Mouse (Mus musculus) lung, postnatal 14 days (tissue): ENCODE measurements around the gene Dab2ip.

ENCODE experiments used
- DNase-seq: peaks from one replicate; pipeline ENCODE4 v3.0.0; 2021

Dab2ip gene

DNA sequence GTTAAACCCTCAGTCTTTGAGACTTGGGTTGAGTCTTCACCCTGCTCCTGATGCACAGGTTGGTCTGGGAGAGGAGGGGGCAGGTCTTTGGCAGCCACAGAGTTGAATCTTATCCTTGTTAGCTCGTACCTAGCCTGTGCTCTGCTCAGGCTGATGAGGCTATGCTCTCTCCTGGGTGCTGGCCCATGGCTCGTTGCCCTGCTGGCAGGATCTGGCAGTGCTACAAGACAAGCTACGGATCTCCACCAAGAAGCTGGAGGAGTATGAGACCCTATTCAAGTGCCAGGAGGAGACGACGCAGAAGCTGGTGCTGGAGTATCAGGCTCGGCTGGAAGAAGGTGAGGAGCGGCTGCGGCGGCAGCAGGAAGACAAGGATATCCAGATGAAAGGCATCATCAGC lies 164.8 kb downstream of the Dab2ip start:
- no peak for DNase-seq

DNA sequence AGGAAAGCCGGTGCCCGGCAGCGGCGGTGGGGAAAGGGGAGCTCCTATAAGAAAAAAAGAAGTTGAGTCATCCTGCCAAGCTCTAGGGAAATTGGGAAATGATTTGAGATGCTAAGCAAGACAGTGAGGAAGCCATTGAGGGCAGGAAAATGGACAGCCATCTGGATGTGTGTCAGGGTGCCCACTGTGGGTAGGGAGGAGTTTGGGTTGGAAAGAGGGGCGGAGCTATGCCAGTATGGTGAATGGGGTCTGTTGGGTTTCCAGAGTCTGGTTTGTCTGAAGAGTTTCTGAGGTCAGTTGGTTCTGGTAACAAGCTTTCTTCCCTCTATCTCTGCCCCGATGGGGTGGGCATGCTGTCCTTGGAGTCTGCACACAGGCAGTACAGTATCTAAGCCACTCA lies 165.2 kb downstream of the Dab2ip start:
- no peak for DNase-seq

DNA sequence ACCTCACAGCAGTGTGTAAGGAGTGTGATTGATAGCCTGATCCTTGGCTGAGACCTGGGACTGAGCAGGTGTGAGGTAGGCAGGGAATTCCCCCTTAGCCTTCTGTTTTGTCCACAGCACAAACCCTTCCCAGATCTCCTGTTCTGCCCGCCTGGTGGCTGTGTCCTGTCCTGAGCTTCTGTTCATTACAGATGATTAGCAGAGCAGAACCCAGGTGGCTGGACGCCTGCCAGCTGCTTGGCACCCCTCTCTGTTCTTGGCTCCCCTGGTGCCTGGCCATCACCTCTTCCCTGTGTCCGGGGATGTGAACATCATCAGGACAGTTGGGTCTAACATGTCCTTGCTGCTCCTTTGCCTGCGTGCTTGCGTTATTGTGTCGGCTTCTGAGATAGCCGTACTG lies 165.6 kb downstream of the Dab2ip start:
- no peak for DNase-seq

DNA sequence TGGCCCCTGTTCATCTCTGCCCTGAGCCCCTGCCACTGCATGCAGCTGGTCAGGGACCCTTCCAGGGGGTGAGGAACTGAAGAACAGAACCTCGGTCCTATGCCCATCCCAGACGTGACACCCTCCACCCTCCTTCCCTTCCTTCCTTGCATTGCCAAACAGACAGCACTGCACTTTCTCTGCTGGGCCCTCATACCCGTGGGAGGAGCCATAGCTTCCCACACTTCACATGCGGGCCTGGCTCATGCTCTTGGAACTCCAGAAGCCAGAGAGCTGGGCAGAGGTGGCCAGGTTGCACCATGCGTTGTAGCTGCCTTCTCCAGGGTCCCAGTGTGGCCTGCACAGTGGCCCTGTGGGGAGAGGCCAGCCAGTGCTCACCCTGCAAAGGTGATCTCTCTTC lies 170.6 kb downstream of the Dab2ip start:
- no peak for DNase-seq

DNA sequence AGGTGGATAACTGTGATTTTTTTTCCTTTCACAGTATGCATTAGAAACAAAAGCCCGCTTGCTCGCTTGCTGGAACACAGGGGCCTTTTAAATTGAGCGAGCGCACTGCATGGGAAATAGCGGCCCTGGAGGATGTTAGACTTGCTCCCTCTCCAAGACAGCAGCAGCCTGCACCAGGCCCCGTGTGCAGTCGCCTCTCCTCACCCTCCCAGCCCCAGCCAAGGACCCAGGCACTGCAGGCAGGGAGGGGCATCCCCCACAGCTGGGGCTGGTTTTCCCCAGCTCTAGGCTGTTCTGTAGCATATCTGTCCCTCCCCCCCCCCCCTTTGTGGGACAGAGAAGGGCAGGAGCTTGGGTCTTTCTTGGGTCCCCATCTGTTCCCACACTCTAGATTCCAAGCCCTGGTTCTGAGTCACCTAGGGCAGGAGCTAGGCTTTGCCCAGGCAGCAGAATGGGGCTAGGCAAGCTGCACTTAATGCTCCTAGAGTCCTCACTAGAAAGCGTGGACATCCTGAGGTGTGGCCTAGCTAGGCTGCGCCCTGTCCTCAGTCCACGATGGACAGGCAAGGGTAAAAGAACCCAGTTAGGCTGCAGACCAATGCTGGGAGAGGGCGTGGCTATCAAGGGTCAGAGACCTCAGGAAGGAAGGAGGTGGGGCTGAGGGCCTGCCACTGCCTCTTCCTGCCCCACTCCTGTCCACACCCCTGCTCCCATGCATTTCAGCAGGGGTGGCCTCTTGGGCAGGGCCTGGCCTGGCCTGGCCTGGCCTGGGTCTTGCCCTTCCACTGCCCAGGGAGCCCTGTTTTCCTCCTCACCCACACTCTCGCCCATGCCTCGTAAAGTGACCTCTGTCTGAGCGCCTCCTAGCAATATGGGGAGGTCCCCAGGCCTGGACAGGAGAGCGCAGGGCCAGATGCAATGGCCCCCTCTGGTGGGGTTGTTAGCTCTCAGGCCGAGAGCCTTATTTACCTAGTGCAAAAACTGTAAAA lies 171.3 kb downstream of the Dab2ip start:
- peak; percentile 75 for DNase-seq

DNA sequence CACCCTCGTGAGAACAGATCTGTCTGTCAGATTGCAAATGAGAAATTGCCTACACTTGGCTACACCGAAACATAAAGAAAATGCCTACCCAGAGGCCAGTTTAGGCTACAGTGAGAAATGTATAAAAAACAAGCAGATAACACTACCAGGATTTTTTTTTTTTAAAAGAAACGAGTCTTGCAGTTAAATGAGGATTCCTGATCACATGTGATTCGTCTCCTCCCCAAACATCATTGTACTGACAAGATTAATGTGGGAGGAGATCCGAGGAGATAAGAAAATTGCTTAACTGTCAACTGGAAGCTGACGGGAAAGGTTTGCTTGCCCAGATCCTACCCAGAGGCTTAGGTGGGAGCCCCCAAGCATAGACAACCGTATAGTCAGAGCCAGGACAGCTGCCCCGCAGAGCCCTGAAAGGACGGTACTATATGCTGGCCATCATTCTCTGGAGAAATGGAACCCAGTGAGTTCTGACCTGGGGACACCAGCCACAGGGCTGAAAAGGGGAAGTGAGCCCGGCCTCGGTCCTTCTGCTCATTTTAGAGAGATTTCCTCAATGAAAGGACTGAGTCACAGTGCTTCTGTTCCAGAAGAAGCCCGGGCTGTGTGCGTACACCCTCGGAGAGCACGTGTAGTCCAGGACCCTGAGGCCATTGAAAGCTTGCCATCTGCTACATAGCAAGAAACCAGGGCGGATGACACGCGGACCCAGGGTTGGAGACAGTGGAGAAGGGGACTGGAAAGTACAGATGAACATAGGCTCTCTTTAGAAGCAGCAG lies 173.8 kb downstream of the Dab2ip start:
- DNase-seq, result no peak

DNA sequence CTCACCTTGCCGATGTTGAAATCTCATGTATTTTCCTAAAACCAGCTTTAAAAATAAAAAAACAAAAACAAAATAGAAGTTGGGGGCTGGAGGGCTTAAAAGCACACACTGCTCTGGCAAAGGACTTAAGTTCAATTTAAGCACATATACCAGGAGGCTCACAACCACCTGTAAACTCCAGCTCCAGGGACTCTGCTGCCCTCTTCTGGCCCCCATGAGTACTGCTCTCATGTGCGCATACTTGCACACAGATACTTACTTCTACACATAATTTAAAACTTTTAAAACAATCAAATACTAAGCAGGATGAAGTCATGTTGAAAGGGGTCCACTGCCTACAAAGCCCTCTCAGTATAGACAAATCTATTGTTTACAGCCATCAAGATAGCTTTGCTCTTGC lies 176.9 kb downstream of the Dab2ip start:
- DNase-seq, result no peak

DNA sequence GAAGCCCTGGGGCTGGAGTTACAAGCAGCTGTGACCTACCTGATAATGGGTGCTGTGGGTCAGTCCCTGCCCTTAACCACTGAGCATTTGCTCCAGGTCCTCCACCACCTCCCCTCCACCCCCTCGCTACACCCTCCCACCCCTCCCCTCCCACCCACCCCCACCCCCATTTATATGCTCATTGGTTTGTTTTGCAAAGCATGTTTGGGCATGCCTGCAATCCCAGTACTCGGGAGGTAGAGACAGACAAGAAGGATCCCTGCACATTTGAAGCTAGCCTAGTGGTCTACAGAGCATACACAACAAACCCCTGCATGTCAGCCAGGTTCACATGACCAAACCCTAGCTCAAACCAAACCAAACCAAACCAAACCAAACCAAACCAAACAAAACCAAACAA lies 178.0 kb downstream of the Dab2ip start:
- no peak for DNase-seq

DNA sequence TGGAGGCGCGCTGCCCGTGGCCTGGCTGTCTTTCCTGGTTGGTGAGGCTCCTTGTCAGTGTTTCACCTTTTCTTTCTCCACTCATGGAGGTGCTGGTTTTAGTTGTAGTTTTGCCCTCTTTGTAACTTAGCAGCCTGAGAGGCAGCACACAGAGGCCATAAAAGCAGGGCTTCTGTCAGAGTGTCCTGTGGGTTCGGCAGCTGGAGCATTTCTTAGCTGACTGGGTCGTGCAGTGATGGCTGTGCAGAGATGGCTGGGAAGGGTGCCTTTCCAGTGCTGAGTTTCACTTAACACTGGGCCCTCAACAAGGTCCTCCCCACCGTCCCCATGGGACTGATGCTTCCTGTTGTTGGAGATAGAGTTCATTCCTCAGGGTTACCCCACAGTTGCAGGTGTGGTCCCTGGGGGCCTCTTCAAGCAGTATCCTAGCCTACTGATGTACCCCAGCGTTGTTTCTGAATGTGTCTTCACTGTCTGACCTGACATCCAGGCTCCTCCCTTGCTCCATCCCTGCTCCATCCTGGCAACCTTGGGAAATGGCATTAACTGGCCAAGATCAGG lies 179.5 kb downstream of the Dab2ip start:
- DNase-seq, result no peak

DNA sequence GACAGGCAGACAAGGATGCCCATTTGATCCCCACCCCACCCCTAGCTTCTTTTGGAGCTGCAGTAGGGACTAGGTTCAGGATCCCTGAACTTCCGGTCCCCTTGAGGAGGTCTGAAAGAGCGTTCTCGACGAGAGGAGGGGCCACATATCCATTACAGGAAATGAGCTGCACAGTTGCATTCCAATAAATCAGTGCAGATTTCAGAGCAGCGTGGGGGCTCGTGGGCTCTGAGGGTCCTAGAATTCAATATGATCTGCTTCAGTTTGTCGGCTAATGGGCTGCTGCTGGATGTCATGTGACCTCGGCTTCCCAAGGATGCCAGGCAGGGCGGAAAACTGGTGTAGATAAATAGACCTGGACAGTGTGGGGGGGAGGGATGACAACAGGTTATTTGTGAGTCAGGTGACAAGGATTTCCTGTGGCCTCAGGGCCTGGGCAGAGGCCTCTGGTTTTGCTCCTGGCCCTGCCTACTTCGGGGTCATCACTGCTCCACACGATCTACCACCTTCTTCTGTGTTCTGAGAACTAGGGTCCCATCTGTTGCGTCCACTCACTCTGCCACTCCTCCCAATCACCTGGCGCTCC lies 181.7 kb downstream of the Dab2ip start:
- DNase-seq, result no peak

DNA sequence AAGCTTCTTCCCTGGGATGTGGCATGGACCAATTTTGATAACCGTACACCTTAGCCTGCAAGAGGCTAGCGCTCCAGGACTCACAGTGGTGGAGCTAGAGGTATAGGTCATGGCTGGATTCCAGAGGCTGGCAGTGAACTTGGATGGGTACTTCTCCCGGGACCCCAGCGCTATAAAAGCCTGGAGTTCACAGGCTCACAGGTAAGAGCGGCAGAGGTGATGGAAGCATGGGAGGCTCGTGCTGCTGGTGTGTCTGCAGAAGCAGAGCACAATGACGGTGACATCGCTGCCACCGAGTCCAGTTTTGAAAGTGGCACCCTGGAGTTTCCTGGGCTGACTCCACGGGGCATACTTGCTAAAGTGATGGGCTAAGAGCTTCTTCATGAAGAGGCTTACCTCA lies 187.8 kb downstream of the Dab2ip start:
- no peak for DNase-seq

DNA sequence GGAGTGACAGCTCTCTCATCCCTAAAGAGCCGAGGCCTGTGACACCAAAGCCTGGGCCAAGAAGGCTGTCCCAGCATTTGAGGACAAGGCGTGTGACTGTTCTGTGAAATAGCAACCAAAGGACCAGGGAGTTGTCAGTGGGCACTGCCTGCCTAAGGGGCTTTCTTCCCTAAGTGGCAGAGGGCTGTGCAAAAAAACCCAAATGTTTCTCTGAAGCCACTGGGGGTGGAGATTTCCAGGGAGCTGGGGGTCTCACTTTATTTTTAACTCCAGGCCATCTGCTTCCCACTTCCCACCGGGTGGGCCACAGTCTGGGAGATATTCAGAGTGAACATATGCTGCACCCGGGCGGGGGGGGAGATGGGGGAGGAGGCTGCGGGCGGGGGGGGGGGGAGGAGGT lies 188.6 kb downstream of the Dab2ip start:
- no peak for DNase-seq

DNA sequence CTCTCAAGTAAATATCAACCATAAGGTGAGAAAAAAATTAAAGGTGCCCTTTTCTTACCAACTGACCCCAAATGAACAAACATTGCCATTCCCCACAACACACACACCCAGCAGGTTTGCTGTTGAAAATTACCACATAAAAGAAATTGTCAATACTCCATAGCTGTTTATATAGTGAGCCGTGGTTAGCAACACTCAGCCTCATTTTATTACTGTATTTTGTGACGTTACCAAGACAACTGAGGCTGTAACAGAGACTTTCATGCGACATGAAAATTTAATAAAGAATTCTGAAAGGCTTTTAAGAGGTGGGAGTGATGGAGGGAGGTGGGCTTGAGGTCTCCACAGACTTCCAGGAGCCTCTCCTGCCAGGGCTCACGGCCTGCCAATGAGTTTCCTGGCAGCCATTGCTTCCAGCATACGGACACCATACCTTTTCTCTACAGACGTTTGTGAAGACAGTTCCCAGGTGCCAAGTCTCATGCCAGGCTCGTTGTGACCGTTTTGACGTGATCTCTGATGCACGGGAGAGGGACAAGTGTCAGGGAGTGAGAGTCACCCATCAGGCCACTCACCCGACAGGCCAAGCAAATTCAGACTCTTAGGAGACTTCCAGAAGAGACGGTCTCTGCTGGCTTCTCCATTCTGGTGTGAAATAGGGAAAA lies 189.4 kb downstream of the Dab2ip start:
- DNase-seq, result no peak

DNA sequence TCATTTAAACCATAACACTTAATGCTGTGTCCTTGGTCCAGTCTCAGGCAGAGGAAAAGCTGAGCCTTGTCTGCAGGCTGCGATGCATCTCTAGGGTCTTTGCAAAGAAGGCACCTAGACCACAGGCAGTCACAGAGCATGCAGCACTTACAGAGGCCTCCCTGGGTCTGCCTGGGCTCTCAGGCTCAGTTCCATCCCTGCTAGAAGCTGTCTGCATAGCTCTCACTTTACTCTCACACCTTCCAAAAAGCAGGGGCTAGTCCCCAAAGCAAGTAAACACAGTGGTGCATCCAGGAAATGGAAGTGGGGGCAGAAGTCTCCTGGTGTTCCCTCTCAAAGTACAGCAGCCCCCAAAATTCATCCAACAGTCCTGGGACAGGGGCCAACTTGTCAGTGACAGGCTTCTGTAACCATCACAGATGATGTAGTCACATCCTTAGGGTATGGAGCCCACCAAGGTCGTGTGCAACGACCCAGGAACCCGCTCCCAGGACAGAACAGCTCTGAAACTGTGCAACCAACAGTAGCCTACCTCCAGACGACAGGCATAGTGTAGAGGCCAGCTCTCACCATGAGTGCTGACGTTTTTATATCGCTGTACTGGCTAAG lies 192.6 kb downstream of the Dab2ip start:
- no peak for DNase-seq

DNA sequence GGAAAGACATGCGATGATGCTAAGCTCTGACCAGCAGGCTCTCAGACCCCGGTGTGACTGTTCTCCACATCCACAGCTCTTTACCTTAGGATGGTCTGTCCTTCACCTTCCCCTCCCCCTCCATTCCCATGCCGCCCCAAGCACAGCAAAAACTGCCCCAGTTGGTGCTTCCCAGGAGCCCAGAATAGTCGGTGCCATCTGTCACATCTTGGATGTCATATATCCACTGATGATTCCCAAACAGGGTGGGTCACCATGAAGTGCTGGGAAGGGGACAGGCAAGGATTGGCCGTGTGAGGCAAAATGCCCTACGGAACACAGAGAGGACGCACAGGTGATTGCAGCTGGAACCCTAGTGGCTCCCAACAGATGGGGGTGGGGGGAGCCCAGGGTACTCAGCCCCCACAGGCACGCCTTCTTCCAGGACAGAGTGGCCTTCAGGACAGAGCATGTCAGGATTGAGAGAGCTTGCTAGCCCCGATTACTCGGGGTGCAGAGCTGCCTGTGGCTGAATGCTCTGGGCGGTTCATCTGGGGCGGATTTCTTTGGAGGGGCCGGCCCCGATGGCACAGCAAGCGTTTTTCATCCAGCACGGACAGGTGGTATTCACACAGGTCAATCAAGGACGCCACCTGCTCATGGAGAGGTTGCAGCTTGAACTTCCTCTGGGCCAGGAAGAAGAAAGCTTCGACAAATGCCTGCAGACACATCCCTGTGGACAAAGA lies 193.9 kb downstream of the Dab2ip start:
- DNase-seq, result no peak

DNA sequence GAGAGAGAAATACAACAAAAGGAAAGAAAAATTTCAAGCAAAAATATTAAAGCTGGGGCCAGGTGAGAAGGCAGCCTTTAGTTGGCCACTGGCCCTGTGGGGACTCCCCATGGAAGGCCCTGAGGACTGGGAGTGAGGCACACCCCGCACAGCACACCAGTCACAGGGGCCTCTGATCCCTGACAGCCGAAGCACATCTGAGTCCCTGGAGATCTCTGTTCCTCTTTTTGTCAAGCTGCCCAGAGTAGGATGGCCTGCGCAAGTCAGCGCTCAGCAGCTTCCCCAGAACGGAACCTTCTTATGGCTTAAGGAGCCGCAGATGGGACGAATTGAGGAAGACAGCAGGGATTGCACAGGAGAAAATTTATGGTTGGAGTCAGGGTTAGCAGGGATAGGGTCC lies 198.4 kb downstream of the Dab2ip start:
- no peak for DNase-seq

DNA sequence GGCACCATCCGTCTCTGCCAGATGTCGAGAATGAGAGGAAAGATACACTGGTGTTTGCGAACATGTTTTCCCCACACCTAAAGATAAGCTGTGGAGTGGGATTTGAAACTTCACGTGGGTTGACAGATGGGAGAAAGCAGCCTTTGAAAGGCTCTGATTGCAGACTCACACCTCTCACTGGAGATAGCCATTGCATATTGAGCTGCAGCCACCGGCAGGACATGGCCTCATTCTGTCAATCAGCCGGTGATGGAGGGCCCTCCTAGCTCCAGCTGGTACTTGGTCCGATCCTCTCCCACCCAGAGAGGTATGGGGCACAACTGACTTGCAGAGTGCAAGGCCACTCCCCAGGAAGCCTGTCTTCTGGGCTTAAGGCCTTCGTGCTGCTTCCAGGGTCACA lies 202.3 kb downstream of the Dab2ip start:
- no peak for DNase-seq

DNA sequence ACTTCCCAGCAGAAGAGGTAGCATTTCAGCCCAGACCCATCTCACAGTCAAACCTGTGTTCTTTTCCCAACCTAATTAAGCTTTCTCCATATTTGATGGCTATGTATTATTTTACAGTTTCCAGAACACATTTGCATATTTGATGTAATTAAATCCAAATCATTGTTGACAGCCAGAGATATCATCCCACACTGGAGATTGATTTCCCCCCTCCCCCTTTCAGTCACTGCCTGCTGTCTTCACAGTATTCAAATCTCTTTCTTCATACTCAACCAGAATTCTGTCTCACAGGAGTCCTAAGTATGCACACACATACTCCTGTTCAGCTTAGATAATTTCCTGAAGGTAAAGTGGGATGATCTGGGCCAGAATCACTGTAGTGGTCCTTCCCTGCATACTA lies 202.8 kb downstream of the Dab2ip start:
- DNase-seq, result no peak

DNA sequence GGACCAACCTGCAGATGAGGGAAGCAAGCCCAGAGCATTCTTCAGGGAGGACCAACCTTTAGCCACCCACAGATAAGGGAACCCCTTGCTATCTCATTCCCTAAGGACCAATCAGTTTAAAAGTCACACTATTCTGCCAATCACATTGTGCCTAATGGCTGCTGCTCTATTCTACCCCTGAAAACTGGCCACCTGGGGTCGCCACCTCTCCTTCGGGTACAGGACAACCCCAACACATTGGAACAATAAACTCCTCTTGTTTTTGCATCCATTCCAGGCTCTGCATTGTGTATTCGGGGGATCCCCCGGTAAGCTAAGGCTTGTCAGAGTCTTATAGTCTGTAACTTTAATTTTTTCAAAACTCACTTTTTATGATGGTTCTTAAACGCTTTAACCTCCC lies 203.4 kb downstream of the Dab2ip start:
- DNase-seq, result no peak

DNA sequence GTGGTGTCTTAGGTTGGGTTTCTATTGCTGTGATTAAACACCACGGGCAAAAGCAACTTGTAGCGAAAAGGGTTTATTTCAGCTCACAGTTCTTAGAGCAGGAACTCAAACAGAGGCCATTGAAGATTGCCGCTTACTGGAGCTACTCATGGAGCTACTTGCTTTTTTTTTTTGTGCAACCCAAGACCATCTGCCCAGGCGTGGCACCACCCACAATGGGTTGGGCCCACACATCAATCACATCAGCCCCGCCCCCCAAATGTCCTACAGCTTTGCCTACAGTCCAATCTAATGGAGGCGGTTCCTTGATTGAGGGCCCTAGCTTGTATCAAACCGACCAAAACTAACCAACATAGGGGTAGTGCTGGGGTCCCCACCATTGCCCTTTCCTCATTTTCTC lies 205.8 kb downstream of the Dab2ip start:
- DNase-seq, result no peak

DNA sequence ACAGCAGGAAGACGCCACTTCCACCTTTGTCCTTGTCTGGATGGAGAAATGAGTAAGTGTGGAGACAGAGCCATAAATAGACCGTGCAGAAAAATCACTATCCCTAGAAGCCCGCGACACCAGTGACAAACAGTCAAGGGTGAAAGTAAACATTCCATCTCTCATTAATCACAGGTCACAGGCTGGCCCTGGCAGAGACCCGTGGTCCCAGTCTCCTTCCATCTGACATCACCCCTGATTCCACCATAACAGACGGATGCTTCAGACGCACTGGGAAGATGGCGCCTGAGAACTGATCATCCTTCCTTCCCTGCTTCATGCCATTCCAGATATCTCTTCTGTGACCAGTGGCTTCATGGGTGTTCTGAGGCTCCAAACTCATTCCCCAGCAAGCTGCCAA lies 206.3 kb downstream of the Dab2ip start:
- DNase-seq, result no peak
